Mouse (Mus musculus): ENCODE data around the gene Cuedc1. TPM values are rescaled to one million over a fixed set of nuclear protein-coding genes. Genes with fewer than 3 reads are reported as not detected.
A peak's percentile ranks its signal among the peaks of the same experiment; 100 is the strongest.
"Not testable (repeated sequence)": the region's sequence is repeated elsewhere in the genome, so short reads cannot be mapped to it uniquely, and the experiment has no call there.

Cuedc1 gene
- total and polyA plus RNA-seq, 3 experiments = 1.0 to 4.8 TPM; not detected in 1

DNA sequence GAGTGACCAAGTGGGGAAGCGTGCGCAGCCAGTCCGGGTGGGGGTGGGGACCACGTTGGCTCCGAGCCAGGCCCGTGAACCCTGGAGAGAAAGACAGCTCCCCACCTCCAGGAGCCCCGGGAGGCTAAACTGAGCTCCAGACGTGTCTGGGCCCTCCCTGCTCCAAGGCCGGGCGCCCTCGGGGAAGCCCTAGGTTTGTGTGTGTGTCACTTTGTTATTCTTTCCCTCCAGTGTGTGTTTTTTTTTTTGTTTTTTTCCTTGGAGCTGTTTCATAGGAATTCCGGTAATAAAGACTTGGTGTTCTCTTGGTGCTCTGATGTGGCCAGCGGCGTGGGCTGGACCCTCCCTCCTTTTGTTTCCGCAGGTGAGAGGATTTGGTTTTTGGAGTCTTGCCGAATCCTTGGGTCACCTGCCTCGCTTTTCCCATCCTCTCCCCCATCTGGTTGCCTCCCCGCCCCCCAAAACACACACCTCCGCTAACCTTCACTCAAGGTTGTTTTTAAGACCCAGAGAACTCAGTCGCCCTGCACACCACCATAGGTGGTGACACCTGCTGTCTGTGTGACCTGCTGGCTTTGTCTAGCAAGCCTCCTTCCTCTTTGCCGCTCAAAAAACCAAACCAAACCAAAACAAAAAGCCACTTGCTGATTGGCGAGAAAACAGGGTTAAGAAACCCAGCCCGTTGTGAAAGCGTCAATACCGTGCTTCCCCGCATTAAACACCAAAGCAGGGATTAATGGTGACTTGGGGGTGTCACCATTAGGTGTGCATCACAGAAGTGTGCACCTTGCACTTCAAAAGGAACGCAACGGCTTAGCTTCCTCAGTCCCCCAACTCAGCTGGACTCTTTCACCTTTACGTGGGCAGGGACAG, 96.2 kb downstream of the Cuedc1 start:
- H3K9ac ChIP-seq (ENCODE audit: control insufficient read depth, low read depth, low read length, poor library complexity, severe bottlenecking) = no peak overlapping the region
- no peaks in the 10 kb centered on the region; a peak in 1 of 4 replicates for H3K4me1 ChIP-seq (ENCODE audit: control insufficient read depth in 1 of 2, insufficient read depth in 2 of 2, low read length in 2 of 2)
- H3K4me3 ChIP-seq (ENCODE audit: control insufficient read depth in 1 of 2, insufficient read depth in 1 of 2, low read depth in 2 of 2, low read length in 2 of 2) = no peak overlapping the region
- DNase-seq (ENCODE audit: low read depth, low spot score) = no peak
- no peaks in the 10 kb centered on the region for H3K79me2 ChIP-seq (ENCODE audit: control insufficient read depth, insufficient read depth, low read length, poor library complexity)
- no peaks in the 10 kb centered on the region for H3K27me3 ChIP-seq (ENCODE audit: control insufficient read depth in 1 of 2, insufficient read depth in 2 of 2, low read length in 2 of 2)
- H3K27ac ChIP-seq (ENCODE audit: control insufficient read depth, low read depth, low read length) = no peak overlapping the region
- peaks cover 0 to 2% of the 10 kb centered on the region in 2 experiments; a peak in 1 of 4 replicates for H3K36me3 ChIP-seq (ENCODE audit: control insufficient read depth in 1 of 2, insufficient read depth in 2 of 2, low read length in 2 of 2)
- H3K9me3 ChIP-seq (replicated peaks; ENCODE audit: insufficient read depth, low read length) = no peaks in the 10 kb centered on the region
- TF ChIP-seq UBTF (IDR thresholded peaks at IDR 0.05; ENCODE audit: borderline replicate concordance, insufficient read depth, low read depth, low read length) = no peak
- TF ChIP-seq CTCF (IDR thresholded peaks at IDR 0.05 in 2 of 3, conservative IDR thresholded peaks at IDR 0.05 in 1 of 3; ENCODE audit: control insufficient read depth in 1 of 3, insufficient read depth in 1 of 3, low read depth in 2 of 3, low read length in 3 of 3, poor library complexity in 1 of 3, severe bottlenecking in 1 of 3) = no peak
- no peak for TF ChIP-seq BHLHE40 (IDR thresholded peaks at IDR 0.05; ENCODE audit: borderline replicate concordance, low read depth, low read length)
- no peak for TF ChIP-seq POLR2AphosphoS5 (IDR thresholded peaks at IDR 0.05; ENCODE audit: borderline replicate concordance, low read depth, low read length)

DNA sequence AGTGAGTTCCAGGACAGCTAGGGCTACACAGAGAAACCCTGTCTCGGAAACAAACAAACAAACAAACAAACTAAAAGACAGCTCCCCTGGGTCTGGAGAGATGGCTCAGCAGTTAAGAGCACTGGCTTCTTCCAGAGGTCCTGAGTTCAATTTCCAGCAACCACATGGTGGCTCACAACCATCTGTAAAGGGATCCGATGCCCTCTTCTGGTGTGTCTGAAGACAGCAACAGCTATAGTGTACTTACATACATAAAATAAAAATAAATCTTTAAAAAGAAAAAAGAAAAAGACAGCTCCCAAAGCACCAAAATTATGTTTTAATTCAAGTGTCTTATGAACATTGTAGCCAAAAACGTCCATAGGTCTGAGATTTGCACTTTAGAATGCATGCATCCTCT, 97.8 kb downstream of the Cuedc1 start:
- not testable (repeated sequence) for DNase-seq (ENCODE audit: low read depth, low spot score); H3K9me3 ChIP-seq (replicated peaks; ENCODE audit: insufficient read depth, low read length); H3K4me1 ChIP-seq (ENCODE audit: control insufficient read depth in 1 of 2, insufficient read depth in 2 of 2, low read length in 2 of 2); H3K27ac ChIP-seq (ENCODE audit: control insufficient read depth, low read depth, low read length); H3K4me3 ChIP-seq (ENCODE audit: control insufficient read depth in 1 of 2, insufficient read depth in 1 of 2, low read depth in 2 of 2, low read length in 2 of 2); H3K79me2 ChIP-seq (ENCODE audit: control insufficient read depth, insufficient read depth, low read length, poor library complexity); H3K9ac ChIP-seq (ENCODE audit: control insufficient read depth, low read depth, low read length, poor library complexity, severe bottlenecking); H3K27me3 ChIP-seq (ENCODE audit: control insufficient read depth in 1 of 2, insufficient read depth in 2 of 2, low read length in 2 of 2); H3K36me3 ChIP-seq (ENCODE audit: control insufficient read depth in 1 of 2, insufficient read depth in 2 of 2, low read length in 2 of 2)
- TF ChIP-seq RAD21 (IDR thresholded peaks at IDR 0.05; ENCODE audit: low read depth, low read length) (peak; percentile 27; the same call in 1 of the 2 replicates), CTCF (IDR thresholded peaks at IDR 0.05 in 2 of 3, conservative IDR thresholded peaks at IDR 0.05 in 1 of 3; ENCODE audit: control insufficient read depth in 1 of 3, insufficient read depth in 1 of 3, low read depth in 2 of 3, low read length in 3 of 3, poor library complexity in 1 of 3, severe bottlenecking in 1 of 3) (peak; percentile 13 to 28 (median 17); a peak in 3 of 6 replicates), ZC3H11A (IDR thresholded peaks at IDR 0.05; ENCODE audit: low read depth, low read length) (peak; percentile 59), SMC3 (IDR thresholded peaks at IDR 0.05; ENCODE audit: low read depth, low read length) (peak; percentile 29; the same call in 1 of the 2 replicates)

GRCm38 (mm10) chr11:88197153-88197576, 99.3 kb downstream of the Cuedc1 start:
- Histone ChIP-seq H3K79me2 (ENCODE audit: control insufficient read depth, insufficient read depth, low read length, poor library complexity) (no peaks in the 10 kb centered on the region), H3K36me3 (ENCODE audit: control insufficient read depth in 1 of 2, insufficient read depth in 2 of 2, low read length in 2 of 2) (peaks cover 0 to 8% of the 10 kb centered on the region in 2 experiments; a peak in 2 of 4 replicates), H3K4me3 (ENCODE audit: control insufficient read depth in 1 of 2, insufficient read depth in 1 of 2, low read depth in 2 of 2, low read length in 2 of 2) (no peak overlapping the region), H3K27ac (ENCODE audit: control insufficient read depth, low read depth, low read length) (no peak overlapping the region), H3K4me1 (ENCODE audit: control insufficient read depth in 1 of 2, insufficient read depth in 2 of 2, low read length in 2 of 2) (peaks cover 0 to 8% of the 10 kb centered on the region in 2 experiments; a peak in 3 of 4 replicates), H3K27me3 (ENCODE audit: control insufficient read depth in 1 of 2, insufficient read depth in 2 of 2, low read length in 2 of 2) (no peaks in the 10 kb centered on the region), H3K9ac (ENCODE audit: control insufficient read depth, low read depth, low read length, poor library complexity, severe bottlenecking) (no peak overlapping the region), H3K9me3 (replicated peaks; ENCODE audit: insufficient read depth, low read length) (no peaks in the 10 kb centered on the region)
- peak; percentile 78 for DNase-seq (ENCODE audit: low read depth, low spot score)
- TF ChIP-seq ZNF384 (IDR thresholded peaks at IDR 0.05; ENCODE audit: low read depth, low read length) (peak; percentile 95), GABPA (IDR thresholded peaks at IDR 0.05; ENCODE audit: low read depth, low read length) (no peak), TBP (IDR thresholded peaks at IDR 0.05; ENCODE audit: low read depth, low read length) (no peak), ZC3H11A (IDR thresholded peaks at IDR 0.05; ENCODE audit: low read depth, low read length) (peak; percentile 88), POLR2AphosphoS5 (IDR thresholded peaks at IDR 0.05; ENCODE audit: borderline replicate concordance, low read depth, low read length) (no peak), ETS1 (IDR thresholded peaks at IDR 0.05; ENCODE audit: low read depth, low read length) (peak; percentile 23; the same call in 1 of the 2 replicates), MYB (IDR thresholded peaks at IDR 0.05; ENCODE audit: low read depth, low read length) (no peak), SIN3A (IDR thresholded peaks at IDR 0.05; ENCODE audit: low read length) (peak; percentile 68), CHD1 (IDR thresholded peaks at IDR 0.05; ENCODE audit: low read depth, low read length) (no peak), ZMIZ1 (IDR thresholded peaks at IDR 0.05; ENCODE audit: low read depth, low read length) (no peak), RAD21 (IDR thresholded peaks at IDR 0.05; ENCODE audit: low read depth, low read length) (peak; percentile 91), MAFK (IDR thresholded peaks at IDR 0.05; ENCODE audit: borderline replicate concordance, low read depth, low read length) (no peak), E2F4 (IDR thresholded peaks at IDR 0.05; ENCODE audit: borderline replicate concordance, low read depth, low read length) (no peak), KAT2A (conservative IDR thresholded peaks at IDR 0.05; ENCODE audit: low read depth, low read length) (no peak), TCF12 (IDR thresholded peaks at IDR 0.05; ENCODE audit: low read depth, low read length) (0 out of 2 replicates have a peak, but pooled peaks have one; percentile 18), CHD2 (IDR thresholded peaks at IDR 0.05; ENCODE audit: low read length) (no peak), USF2 (IDR thresholded peaks at IDR 0.05; ENCODE audit: borderline replicate concordance in 1 of 2, insufficient read depth in 1 of 2, low read depth in 1 of 2, low read length in 2 of 2) (no peak), POLR2AphosphoS2 (IDR thresholded peaks at IDR 0.05; ENCODE audit: low read length) (no peak)

All from MEL (cell line).